Mouse (Mus musculus) MEL (cell line): ENCODE measurements at regions not wholly inside any gene's neighbourhood (a gene's known extent, or its start where the extent isn't known, plus 50 kb on each side); places are given as distances from the start of the nearest gene placed in this dataset.

Experiments
- BHLHE40 ChIP-seq: IDR thresholded peaks from 2 replicates; pipeline ENCODE4 v1.6.1; 2012; ENCODE audit warnings: low read depth, mild to moderate bottlenecking, inconsistent platforms, low read length, improper control_type of control experiment, borderline replicate concordance
- CHD2 ChIP-seq: IDR thresholded peaks from 2 replicates; pipeline ENCODE4 v1.6.1; 2011; ENCODE audit warnings: low read length, improper control_type of control experiment
- CTCF ChIP-seq, 3 experiments: IDR thresholded peaks in 2 of 3; conservative IDR thresholded peaks in 1 of 3; 2 replicates each; pipeline ENCODE4 v1.5.1; 2011 to 2012; ENCODE audit warnings: low read length in 3 of 3, low read depth in 2 of 3, mild to moderate bottlenecking in 2 of 3, improper control_type of control experiment in 1 of 3, inconsistent platforms in 1 of 3, mixed read lengths in 1 of 3, moderate library complexity in 1 of 3; ENCODE audit not compliant: control insufficient read depth in 1 of 3, insufficient read depth in 1 of 3, poor library complexity in 1 of 3, severe bottlenecking in 1 of 3
- EP300 ChIP-seq, 2 experiments: IDR thresholded peaks; 2 replicates each; pipeline ENCODE4 v1.6.1; 2011; ENCODE audit warnings: improper control_type of control experiment in 2 of 2, low read length in 2 of 2, low read depth in 1 of 2, mild to moderate bottlenecking in 1 of 2
- GABPA ChIP-seq: IDR thresholded peaks from 2 replicates; pipeline ENCODE4 v1.6.1; 2012; ENCODE audit warnings: low read depth, mild to moderate bottlenecking, inconsistent platforms, low read length, improper control_type of control experiment, moderate library complexity
- GATA1 ChIP-seq: IDR thresholded peaks from 2 replicates; pipeline ENCODE4 v1.6.1; 2011; ENCODE audit warnings: low read depth, low read length, improper control_type of control experiment
- HCFC1 ChIP-seq: IDR thresholded peaks from 2 replicates; pipeline ENCODE4 v1.6.1; 2012; ENCODE audit warnings: low read depth, mild to moderate bottlenecking, inconsistent platforms, low read length, improper control_type of control experiment, moderate library complexity
- MAFK ChIP-seq: IDR thresholded peaks from 2 replicates; pipeline ENCODE4 v1.6.1; 2011; ENCODE audit warnings: low read depth, mild to moderate bottlenecking, low read length, improper control_type of control experiment, borderline replicate concordance
- POLR2A ChIP-seq, 2 experiments: IDR thresholded peaks; 2 replicates each; pipeline ENCODE4 v1.6.1; 2011 to 2012; ENCODE audit warnings: low read length in 2 of 2, mild to moderate bottlenecking in 2 of 2, control low read depth in 1 of 2, improper control_type of control experiment in 1 of 2, low read depth in 1 of 2, moderate library complexity in 1 of 2; ENCODE audit not compliant: control insufficient read depth in 1 of 2, insufficient read depth in 1 of 2, poor library complexity in 1 of 2
- RAD21 ChIP-seq: IDR thresholded peaks from 2 replicates; pipeline ENCODE4 v1.6.1; 2011; ENCODE audit warnings: mild to moderate bottlenecking, low read depth, low read length, improper control_type of control experiment
- ZC3H11A ChIP-seq: IDR thresholded peaks from 2 replicates; pipeline ENCODE4 v1.6.1; 2012; ENCODE audit warnings: low read depth, mild to moderate bottlenecking, inconsistent platforms, low read length, improper control_type of control experiment

GRCm38 (mm10) chr15:61244511-61244910 lies 321.7 kb upstream of the A1bg start:
- TF ChIP-seq CTCF (IDR thresholded peaks at IDR 0.05 in 2 of 3, conservative IDR thresholded peaks at IDR 0.05 in 1 of 3; ENCODE audit: control insufficient read depth in 1 of 3, insufficient read depth in 1 of 3, low read depth in 2 of 3, low read length in 3 of 3, poor library complexity in 1 of 3, severe bottlenecking in 1 of 3) (no peak), POLR2A (IDR thresholded peaks at IDR 0.05; ENCODE audit: control insufficient read depth in 1 of 2, insufficient read depth in 1 of 2, low read depth in 1 of 2, low read length in 2 of 2, poor library complexity in 1 of 2) (no peak), BHLHE40 (no peak), RAD21 (no peak), GATA1 (no peak), MAFK (no peak), ZC3H11A (no peak), GABPA (no peak), HCFC1 (no peak), CHD2 (no peak), EP300 (IDR thresholded peaks at IDR 0.05; ENCODE audit: low read depth in 1 of 2, low read length in 2 of 2) (no peak)
